Mouse (Mus musculus) cerebellum, adult 9-11 months (tissue): ENCODE results near the gene Slc22a21.
"Not testable (repeated sequence)": the region's sequence is repeated elsewhere in the genome, so short reads cannot be mapped to it uniquely, and the experiment has no call there.

Experiments used
- DNase-seq: peaks from one replicate; pipeline ENCODE4 v3.0.0; 2022

Slc22a21 gene

GRCm38 (mm10) chr11:53997661-53998060, 17.5 kb upstream of the Slc22a21 start:
- DNase-seq, result no peak

- no peak for DNase-seq
Observed at GRCm38 (mm10) chr11:53992264-53992663, 12.1 kb upstream of the Slc22a21 start.

DNA sequence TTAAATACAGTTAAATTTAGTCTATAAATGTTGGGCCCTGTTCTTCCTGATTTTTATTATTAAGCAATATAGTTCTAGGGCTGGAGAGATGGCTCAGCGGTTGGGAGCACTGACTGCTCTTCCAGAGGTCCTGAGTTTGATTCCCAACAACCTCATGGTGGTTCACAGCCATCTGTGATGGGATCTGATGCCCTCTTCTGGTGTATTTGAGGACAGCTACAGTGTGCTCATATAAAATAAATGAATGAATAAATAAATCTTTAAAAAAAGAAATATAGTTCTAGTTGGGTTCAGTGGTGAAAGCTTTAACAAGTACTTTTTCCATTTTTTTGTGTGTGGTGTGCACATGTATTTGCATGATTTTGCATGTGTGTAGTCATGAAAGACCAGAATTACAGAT, 9.1 kb upstream of the Slc22a21 start:
- DNase-seq, result no peak

DNA sequence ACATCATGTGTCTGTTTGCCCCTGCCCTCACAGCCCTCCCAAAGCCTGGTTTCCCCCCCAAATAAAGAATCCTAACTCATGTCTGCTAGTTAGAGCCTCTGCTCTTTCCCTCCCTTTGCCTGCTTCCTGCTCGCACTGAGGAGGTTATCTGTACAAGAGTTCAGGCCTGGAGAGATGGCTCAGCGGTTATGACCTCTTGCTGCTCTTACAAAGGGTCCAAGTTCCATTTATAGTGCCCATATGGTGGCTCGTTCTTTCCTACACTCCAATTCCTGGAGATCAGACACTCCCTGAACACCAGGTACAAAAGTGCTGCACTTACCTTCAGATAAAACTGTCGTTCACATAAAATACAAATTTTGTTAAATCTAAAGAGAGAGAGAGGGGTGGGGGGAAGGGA, 7.9 kb upstream of the Slc22a21 start:
- DNase-seq, result no peak

DNA sequence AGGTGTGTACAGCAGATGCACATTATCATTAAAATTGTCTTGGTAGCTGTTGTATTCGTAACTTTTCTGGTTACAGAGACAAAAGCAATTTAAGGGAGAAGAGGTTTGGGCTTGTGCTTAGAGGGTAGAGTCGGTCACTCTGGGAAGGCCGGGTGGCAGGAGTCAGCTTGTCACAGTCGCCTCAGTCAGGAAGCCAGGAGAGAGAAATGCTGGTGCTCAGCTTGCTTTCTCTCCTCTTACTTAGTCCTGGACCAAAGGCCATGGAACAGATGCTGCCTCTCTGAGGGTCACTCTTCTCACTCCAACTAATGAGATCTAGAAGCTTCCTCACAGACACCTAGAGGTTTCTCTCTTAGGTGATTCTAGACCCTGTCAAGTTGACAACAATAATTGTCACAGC, 1.3 kb upstream of the Slc22a21 start:
- no peak for DNase-seq

DNA sequence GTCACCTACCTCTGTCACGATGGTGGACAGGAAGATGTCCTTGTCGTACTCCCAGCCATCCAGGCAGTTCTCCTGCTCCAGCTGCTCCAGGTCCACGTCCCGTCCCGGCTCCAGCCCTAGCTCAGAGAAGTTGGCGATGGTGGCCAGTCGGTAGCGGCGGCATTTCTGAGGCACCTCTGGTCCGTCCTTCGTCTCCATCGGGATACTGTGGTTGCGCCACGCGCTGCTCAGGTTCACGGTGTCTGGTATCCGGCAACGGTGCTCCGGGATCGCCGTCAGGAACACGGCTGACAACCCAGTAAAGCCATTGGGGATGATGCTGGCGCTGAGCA, 710 bp downstream of the Slc22a21 start:
- not testable (repeated sequence) for DNase-seq

- DNase-seq, result no peak
Observed at GRCm38 (mm10) chr11:53977672-53978071, 2.5 kb downstream of the Slc22a21 start.

DNA sequence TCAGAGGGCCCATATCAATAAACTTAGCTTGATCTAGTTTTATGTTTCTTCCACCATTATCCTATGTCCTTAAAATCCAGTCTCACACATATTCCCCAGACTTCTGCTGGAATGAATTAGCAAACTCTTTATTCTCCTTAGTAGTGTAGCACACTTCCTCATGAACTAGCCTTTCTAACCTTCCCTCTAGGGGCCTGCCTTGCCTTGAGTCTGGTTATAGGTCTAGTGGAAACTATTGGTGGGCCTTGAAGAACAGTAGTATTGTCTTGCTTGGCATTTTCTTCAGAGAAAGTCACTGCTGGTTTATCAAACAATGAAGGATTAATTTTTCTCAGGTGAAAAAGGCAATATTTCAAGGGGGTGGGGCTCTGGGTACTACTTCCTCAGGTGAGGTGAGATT, 4.6 kb downstream of the Slc22a21 start:
- DNase-seq, result no peak

DNA sequence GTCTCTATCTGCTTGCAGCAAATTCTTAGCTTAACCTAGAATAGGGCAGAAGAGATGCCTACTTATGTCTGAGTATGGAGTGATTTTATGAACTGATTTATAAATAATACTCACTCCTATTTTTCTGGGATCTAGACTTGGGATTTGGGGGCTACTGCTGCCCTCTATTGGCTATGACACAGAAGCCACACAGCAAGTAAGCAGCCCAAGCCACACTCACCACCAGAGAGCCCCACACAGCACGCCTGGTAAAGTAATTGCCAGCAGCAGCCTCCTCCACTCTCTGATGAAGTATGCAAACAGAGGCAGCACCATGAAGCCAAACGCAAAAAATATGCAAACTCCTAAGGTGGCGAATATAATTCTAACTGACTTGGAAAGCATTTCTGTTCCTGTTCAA, 21.1 kb downstream of the Slc22a21 start:
- DNase-seq, result no peak

GRCm38 (mm10) chr11:53958176-53958575, 22.0 kb downstream of the Slc22a21 start:
- DNase-seq, result not testable (repeated sequence)

DNA sequence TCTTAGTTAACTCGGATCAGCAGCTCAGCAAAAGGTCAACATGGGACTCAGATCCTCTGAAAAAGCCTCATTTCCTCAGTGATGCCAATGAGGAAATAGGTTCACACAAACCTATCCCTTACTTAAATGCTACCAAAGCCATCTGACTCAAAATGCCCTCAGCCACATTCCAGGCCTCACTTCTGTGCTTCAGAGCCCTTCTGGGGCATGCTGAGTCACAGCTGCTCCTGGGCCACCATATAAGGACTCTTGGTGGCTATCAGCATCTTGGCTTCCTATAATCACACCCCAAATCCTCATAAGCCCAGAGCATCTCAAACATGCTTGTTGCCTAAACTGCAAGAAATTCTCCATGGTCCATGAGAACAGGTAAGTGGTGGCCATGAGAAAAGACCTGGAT, 23.5 kb downstream of the Slc22a21 start:
- no peak for DNase-seq

DNA sequence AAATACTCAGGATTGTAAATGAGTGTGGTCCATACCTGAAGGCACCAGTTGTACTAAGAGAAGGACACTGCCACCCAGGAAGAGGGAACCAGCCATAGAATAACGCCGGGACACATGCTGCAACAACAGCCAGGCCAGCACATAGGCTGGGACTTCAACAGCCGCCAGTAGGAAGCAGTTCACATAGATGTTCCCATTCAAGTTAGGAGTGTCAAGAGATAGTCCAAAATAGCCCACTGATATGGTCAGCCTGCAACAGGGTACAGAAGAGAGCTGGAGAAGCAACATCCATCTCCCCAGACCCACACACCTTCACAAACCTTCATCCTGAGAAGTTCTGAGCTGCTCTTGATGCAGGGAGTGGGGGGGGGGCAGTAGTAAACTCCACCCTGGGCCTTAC, 25.5 kb downstream of the Slc22a21 start:
- DNase-seq, result no peak

- not testable (repeated sequence) for DNase-seq
Observed at GRCm38 (mm10) chr11:53950133-53950532, 30.0 kb downstream of the Slc22a21 start.

GRCm38 (mm10) chr11:53931944-53932318, 48.2 kb downstream of the Slc22a21 start:
- not testable (repeated sequence) for DNase-seq

DNA sequence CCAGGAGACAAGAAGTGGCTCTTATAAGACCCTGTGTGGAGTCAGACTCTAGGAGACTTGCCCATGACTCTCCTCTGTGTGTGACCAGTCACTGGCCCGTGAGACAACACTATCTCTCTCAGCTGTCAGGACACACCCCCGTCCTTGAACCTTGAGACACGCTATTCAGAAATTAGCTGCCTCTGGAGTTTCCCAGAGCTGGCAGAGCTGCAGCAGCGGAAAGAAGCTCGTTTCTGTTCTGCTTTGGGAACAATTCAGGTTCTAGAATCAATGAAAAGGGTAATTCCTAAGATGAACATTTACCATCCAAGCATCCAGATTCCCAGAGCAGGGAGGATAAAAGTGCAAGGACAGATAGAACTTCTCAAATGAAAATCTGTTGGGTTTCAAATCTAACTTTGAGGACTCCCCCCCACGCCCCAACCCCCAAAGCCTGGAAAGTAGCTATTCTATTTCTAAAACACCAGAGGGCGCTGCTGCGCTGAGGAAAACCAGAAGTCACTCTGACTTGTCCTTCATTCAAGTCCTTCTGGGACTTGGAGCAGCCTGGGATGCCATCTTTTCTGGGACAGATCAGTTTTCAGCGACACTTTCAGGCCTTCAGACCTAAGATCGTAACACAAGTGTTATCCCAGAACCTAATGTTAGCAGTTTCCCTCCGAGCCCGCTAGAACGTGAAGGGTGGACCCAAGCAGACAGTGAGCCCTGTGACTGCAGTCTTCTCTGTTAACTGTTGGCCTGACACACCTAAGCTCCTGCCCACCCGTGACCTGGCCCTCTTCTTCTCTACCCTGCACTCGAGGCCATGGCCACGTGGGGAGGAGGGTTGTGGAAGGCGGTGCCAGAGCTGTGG, 48.8 kb downstream of the Slc22a21 start:
- peak; percentile 64 for DNase-seq

DNA sequence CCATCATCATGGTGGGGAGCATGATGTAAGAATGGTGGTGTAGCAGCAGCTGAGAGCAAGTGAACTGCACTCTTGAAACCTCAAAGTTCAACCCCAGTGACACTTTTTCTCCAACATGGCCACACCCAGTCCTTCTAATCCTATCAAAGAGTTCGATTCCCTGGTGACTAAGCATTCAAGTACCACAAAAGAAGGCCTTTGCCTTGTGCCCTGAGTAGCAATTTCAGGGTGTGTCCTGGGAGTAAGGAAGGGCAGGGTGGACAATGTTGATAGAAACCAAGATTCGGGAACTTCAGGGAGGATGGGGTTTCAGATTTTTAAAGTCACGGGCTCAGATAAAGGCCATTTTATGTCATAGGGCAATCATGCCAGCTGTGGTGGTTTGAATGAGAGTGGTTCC, 50.4 kb downstream of the Slc22a21 start:
- no peak for DNase-seq

GRCm38 (mm10) chr11:53928585-53928984, 51.5 kb downstream of the Slc22a21 start:
- DNase-seq, result no peak

DNA sequence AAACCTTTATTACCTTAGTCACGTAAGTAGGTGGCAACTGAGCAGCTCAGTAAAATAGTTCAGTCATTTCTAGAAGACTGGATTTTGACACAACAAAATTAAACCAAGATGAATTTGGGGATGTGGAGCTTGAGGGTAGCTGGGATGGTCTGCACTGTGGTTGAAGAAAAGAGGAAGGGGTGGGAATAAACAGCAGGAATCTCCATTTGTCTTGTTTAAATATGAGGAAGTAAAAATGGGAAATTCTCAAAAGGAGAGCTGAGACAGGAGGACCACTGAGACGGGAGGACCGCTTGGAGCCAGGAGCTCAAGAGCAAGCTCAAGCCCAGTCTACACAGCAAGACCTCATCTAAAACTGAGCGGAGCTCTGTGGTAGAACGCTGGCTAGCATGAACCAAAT, 53.8 kb downstream of the Slc22a21 start:
- DNase-seq, result no peak

- DNase-seq, result no peak
Observed at GRCm38 (mm10) chr11:53918851-53919250, 61.3 kb downstream of the Slc22a21 start.

GRCm38 (mm10) chr11:53911011-53911410, 69.1 kb downstream of the Slc22a21 start:
- DNase-seq, result no peak

DNA sequence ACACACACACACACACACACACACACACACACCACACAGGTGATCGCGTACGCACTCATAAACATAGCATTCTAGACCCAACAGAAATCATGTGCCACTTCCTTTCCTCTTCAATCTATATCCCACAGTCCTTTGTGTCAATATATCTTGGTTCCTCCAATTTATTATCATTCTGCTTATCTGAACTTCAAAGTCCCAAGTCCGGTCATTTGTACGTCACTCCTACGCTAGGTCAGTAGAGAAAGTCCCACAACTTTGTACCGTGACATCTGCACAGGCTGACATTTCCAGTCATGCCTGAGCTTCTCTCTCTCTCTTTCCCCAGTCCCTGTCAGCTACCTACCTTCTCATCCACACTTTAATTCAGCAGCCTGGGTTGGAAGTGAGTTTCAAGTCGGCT, 71.4 kb downstream of the Slc22a21 start:
- DNase-seq, result no peak

DNA sequence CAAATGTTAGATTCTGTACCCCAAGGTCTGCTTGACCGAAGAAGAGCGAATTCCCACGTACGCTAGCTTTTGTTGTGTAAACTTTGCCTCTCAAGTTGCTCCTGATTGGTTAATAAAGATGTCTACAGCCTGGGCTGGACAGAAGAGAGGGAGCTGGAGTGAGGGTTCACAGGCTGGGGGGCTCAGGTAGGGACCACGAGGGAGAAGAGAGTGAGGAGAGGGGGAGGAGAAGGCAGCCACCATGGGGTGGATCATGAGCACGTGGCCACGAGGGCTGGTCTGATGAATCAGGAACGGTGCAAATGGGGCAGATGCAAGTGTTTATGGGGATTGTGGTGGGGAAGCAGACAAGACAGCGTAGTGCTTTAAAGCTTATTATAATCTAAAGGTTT, 75.6 kb downstream of the Slc22a21 start:
- DNase-seq, result no peak

- DNase-seq, result no peak
Observed at GRCm38 (mm10) chr11:53903781-53904533, 76.2 kb downstream of the Slc22a21 start.

DNA sequence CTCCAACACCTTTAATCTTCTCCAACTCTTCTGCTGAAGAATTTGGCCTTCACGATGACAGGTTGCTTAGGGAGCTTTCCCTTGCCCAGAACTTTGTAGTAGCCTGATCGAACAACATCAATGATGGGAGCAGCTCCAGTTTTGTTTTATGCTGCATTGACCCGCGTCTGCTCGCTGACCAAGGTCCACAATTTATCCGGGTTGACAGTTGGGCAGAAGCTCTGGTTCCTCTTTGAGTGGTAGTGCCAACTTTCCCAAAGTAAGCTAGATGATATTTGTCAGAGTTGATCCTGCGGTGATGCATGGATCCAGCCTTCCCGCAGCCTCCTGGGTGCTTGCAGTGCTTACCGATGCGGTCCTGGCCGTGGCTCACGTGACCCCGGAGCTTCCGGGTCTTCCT, 77.4 kb downstream of the Slc22a21 start:
- DNase-seq, result no peak

DNA sequence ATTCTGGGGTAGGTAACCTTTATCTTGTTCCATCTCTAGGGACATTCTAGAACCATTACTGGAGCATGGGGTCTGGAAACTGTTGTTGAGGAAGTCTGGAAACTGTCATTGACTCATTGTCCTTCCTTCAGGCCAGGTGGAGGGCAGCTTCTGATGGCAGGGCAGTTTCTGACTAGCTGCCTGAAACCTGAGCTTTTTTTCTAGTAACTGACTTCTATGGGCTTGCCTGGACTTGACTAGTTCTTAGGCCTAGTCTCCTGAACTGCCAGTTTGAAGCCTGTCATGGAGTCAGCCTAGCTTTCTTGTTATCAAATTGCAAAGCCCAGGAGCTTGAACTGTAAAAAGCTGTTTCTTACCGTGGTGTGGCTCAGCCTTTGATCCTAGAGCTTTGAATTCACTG, 79.1 kb downstream of the Slc22a21 start:
- DNase-seq, result no peak
